Mouse (Mus musculus): ENCODE measurements around the gene Sox11. TPM values are rescaled to one million over a fixed set of nuclear protein-coding genes. Genes with fewer than 3 reads are reported as not detected.
A peak's percentile ranks its signal among the peaks of the same experiment; 100 is the strongest.

Gene Sox11
- total and polyA plus RNA-seq, 2 experiments from 2014 or later = 3.8 to 6.6 TPM

- Histone ChIP-seq H3K27me3 (ENCODE audit: control insufficient read depth, insufficient read depth, low read length) (no peaks in the 10 kb centered on the region), H3K27ac (ENCODE audit: low read depth) (no peak overlapping the region), H3K9ac (replicated peaks; ENCODE audit: low read depth, low read length) (no peak overlapping the region), H3K9me3 (replicated peaks; ENCODE audit: control insufficient read depth, low read length) (no peaks in the 10 kb centered on the region), H3K36me3 (replicated peaks; ENCODE audit: control insufficient read depth, insufficient read depth, low read length) (no peaks in the 10 kb centered on the region), H3K4me3 (ENCODE audit: low read depth, low read length) (no peak overlapping the region), H3K4me2 (ENCODE audit: low read depth, low read length) (no peak overlapping the region), H3K4me1 (ENCODE audit: control insufficient read depth, insufficient read depth) (no peaks in the 10 kb centered on the region)
- WGBS = 44% methylated on average over 6 of the region's 6 CpGs
- DNase-seq (ENCODE audit: low spot score) = no peak
- TF ChIP-seq EP300 (IDR thresholded peaks at IDR 0.05; ENCODE audit: low read depth) (no peak), CTCF (IDR thresholded peaks at IDR 0.05; ENCODE audit: low read depth) (no peak)
- no peak for ATAC-seq (ENCODE audit: insufficient read depth, low read depth)
Observed at GRCm38 (mm10) chr12:27303190-27303589, 39.2 kb downstream of the Sox11 start.

GRCm38 (mm10) chr12:27298721-27299120 is 43.7 kb downstream of the Sox11 start:
- H3K9ac ChIP-seq (replicated peaks; ENCODE audit: low read depth, low read length) = no peak overlapping the region
- H3K9me3 ChIP-seq (replicated peaks; ENCODE audit: control insufficient read depth, low read length) = no peaks in the 10 kb centered on the region
- ATAC-seq (ENCODE audit: insufficient read depth, low read depth) (no peak), DNase-seq (ENCODE audit: low spot score) (no peak)
- 0 out of 2 replicates have a peak, but pooled peaks cover 9% of the 10 kb centered on the region for H3K4me1 ChIP-seq (ENCODE audit: control insufficient read depth, insufficient read depth)
- no peak overlapping the region for H3K4me2 ChIP-seq (ENCODE audit: low read depth, low read length)
- no peak overlapping the region for H3K4me3 ChIP-seq (ENCODE audit: low read depth, low read length)
- no peak overlapping the region for H3K27ac ChIP-seq (ENCODE audit: low read depth)
- no peaks in the 10 kb centered on the region for H3K27me3 ChIP-seq (ENCODE audit: control insufficient read depth, insufficient read depth, low read length)
- H3K36me3 ChIP-seq (replicated peaks; ENCODE audit: control insufficient read depth, insufficient read depth, low read length) = no peaks in the 10 kb centered on the region
- TF ChIP-seq EP300 (IDR thresholded peaks at IDR 0.05; ENCODE audit: low read depth) (no peak), CTCF (IDR thresholded peaks at IDR 0.05; ENCODE audit: low read depth) (no peak)
- WGBS = 71% methylated on average over 3 of the region's 3 CpGs

- no peak for DNase-seq (ENCODE audit: low spot score)
- H3K9me3 ChIP-seq (replicated peaks; ENCODE audit: control insufficient read depth, low read length) = no peaks in the 10 kb centered on the region
- H3K36me3 ChIP-seq (replicated peaks; ENCODE audit: control insufficient read depth, insufficient read depth, low read length) = no peaks in the 10 kb centered on the region
- no peaks in the 10 kb centered on the region for H3K27me3 ChIP-seq (ENCODE audit: control insufficient read depth, insufficient read depth, low read length)
- H3K4me1 ChIP-seq (ENCODE audit: control insufficient read depth, insufficient read depth) = 0 out of 2 replicates have a peak, but pooled peaks cover 15% of the 10 kb centered on the region
- H3K27ac ChIP-seq (ENCODE audit: low read depth) = no peak overlapping the region
- TF ChIP-seq CTCF (IDR thresholded peaks at IDR 0.05; ENCODE audit: low read depth) (no peak), EP300 (IDR thresholded peaks at IDR 0.05; ENCODE audit: low read depth) (no peak)
- H3K4me2 ChIP-seq (ENCODE audit: low read depth, low read length) = no peak overlapping the region
- H3K9ac ChIP-seq (replicated peaks; ENCODE audit: low read depth, low read length) = no peak overlapping the region
- peak; percentile 39; the same call in 1 of the 2 replicates for ATAC-seq (ENCODE audit: insufficient read depth, low read depth)
- no peak overlapping the region for H3K4me3 ChIP-seq (ENCODE audit: low read depth, low read length)
- WGBS = 21% methylated on average over 1 of the region's 1 CpGs
Observed at GRCm38 (mm10) chr12:27294191-27294590, 48.2 kb downstream of the Sox11 start.

DNA sequence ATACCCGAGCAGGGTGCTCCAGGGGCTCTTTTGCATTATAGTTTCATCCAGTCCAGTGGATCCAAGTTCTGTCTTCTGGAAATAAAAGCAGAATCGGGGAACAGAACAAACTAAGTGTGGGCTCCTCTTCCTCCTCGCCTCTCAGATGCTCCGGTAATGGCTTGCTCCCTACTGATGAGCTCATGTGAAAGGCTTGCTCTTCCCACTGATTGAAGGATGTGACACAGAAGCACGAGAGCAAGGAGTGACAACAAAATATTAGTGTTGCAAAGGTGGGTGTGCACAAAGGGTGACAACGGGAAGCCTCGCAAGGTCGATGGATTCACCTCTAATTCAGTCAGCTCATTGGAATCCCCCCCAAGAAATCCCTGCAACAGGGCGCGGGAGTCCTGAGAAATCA is 48.6 kb downstream of the Sox11 start:
- H3K9ac ChIP-seq (replicated peaks; ENCODE audit: low read depth, low read length) = no peak overlapping the region
- no peaks in the 10 kb centered on the region for H3K36me3 ChIP-seq (replicated peaks; ENCODE audit: control insufficient read depth, insufficient read depth, low read length)
- H3K9me3 ChIP-seq (replicated peaks; ENCODE audit: control insufficient read depth, low read length) = no peaks in the 10 kb centered on the region
- 55% methylated on average over 10 of the region's 10 CpGs for WGBS
- no peak overlapping the region for H3K27ac ChIP-seq (ENCODE audit: low read depth)
- TF ChIP-seq CTCF (IDR thresholded peaks at IDR 0.05; ENCODE audit: low read depth) = no peak
- no peak for TF ChIP-seq EP300 (IDR thresholded peaks at IDR 0.05; ENCODE audit: low read depth)
- no peak for ATAC-seq (ENCODE audit: insufficient read depth, low read depth)
- 0 out of 2 replicates have a peak, but pooled peaks cover 15% of the 10 kb centered on the region for H3K4me1 ChIP-seq (ENCODE audit: control insufficient read depth, insufficient read depth)
- H3K4me3 ChIP-seq (ENCODE audit: low read depth, low read length) = no peak overlapping the region
- no peak for DNase-seq (ENCODE audit: low spot score)
- H3K27me3 ChIP-seq (ENCODE audit: control insufficient read depth, insufficient read depth, low read length) = no peaks in the 10 kb centered on the region
- no peak overlapping the region for H3K4me2 ChIP-seq (ENCODE audit: low read depth, low read length)

- TF ChIP-seq EP300 (IDR thresholded peaks at IDR 0.05; ENCODE audit: low read depth) = no peak
- TF ChIP-seq CTCF (IDR thresholded peaks at IDR 0.05; ENCODE audit: low read depth) = no peak
- no peaks in the 10 kb centered on the region for H3K36me3 ChIP-seq (replicated peaks; ENCODE audit: control insufficient read depth, insufficient read depth, low read length)
- ATAC-seq (ENCODE audit: insufficient read depth, low read depth) (no peak), DNase-seq (ENCODE audit: low spot score) (no peak)
- WGBS = 54% methylated on average over 1 of the region's 1 CpGs
- no peak overlapping the region for H3K9ac ChIP-seq (replicated peaks; ENCODE audit: low read depth, low read length)
- H3K4me2 ChIP-seq (ENCODE audit: low read depth, low read length) = no peak overlapping the region
- no peak overlapping the region for H3K4me3 ChIP-seq (ENCODE audit: low read depth, low read length)
- H3K9me3 ChIP-seq (replicated peaks; ENCODE audit: control insufficient read depth, low read length) = no peaks in the 10 kb centered on the region
- 0 out of 2 replicates have a peak, but pooled peaks cover 15% of the 10 kb centered on the region for H3K4me1 ChIP-seq (ENCODE audit: control insufficient read depth, insufficient read depth)
- no peaks in the 10 kb centered on the region for H3K27me3 ChIP-seq (ENCODE audit: control insufficient read depth, insufficient read depth, low read length)
- no peak overlapping the region for H3K27ac ChIP-seq (ENCODE audit: low read depth)
Observed at GRCm38 (mm10) chr12:27293208-27293607, 49.2 kb downstream of the Sox11 start.
